Mouse (Mus musculus) C3H10T1/2 (cell line): ENCODE data around the gene Bad. TPM values are rescaled to one million over a fixed set of nuclear protein-coding genes. Genes with fewer than 3 reads are reported as not detected.

Source experiments
- polyA plus RNA-seq, 2 experiments: library from polyadenylated mRNA; unstranded; fragments of >200 nt; fragmentation: generic; extraction: Trizol; gene quantifications; one replicate each; pipeline ENCODE4 v1.2.1; 2012; ENCODE audit warnings: missing spikeins in 2 of 2

Bad gene
- 100 to 1,000 TPM; 155 to 180 TPM for polyA plus RNA-seq

DNA sequence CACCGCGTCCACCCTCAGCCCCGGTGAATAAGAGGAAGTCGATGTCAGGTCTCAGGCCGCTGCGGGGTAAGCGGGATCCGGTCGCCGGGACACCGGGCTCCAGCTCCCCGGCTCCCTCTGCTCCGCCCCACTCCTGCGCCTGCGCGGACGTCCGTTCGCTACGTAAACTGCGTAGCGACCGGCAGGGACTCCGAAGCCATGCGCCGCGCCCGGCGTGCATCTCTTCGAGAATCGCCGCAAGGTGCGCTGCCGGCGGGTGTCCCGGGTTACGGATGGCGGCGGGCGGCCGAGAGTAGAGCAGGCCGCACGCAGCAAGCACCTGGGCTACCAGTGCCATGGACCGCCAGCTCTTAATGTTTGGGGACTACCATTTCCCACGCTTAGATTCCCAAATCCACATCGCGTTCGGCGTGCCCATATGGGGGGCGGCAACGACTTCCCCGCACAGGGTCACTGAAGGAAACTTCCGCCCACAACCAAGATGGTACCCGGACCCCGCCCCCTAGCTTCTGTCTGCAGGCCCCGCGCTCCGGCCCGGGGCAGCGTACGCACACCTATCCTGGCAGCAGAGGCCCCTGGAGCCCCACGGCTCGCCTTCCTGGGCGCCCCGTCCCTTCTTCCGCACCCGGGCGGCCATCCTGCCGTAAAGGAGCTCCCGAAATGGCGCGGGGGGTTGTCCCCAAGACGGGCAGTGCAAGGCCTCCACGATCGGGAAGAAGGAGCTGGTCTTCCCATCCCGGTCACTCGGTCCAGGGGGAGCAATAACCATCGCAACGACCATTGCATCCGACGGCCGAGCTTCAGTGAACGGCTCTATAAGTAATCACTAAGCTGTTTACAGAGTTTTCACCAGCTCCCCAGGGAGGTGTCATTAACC is at the start of gene Bad:
Gene Bad (plus strand): TSS at position 490 of the 877 bp plus-strand sequence.

DNA sequence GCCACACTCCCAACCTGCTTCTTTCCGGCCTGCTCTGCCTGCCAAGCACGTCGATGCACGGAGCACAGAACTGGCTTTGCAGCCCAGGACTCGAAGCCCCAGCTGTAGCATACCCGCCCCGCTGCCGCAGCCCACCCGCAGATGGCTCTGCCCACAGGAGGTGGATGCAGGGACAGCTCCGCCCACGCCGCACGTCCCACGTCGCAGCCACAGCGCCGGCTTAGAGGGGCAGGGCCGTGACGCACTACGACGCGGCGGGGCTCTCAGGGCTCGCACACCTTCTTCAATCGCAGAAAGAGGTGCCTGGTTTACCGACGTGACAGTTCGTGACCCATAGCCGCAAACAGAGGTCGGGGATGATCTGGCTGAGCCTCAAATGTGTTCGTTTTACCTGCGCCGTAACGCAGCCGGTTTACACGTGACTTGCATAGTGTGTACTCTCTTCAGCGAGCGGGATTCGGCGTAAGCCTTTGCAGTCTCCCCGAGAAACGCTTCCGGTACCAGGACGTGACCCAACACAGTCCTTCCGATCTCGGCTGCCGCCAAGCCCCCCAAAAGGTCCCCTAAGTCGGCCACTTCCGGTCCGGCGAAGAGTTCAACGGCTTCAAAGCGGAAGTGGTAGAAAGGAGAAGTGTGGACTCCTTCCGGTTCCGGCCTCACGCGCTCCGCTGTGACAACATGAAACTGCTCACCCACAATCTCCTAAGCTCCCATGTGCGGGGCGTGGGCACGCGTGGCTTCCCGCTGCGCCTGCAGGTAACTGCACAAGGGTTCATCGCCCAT is 32.0 kb upstream of the Bad start, which contains the start of the genes Trmt112 and Prdx5:
Gene Trmt112 (plus strand): TSS at position 192 of the 783 bp plus-strand sequence.
Gene Prdx5 (minus strand): TSS at position 600 of the 783 bp plus-strand sequence.

DNA sequence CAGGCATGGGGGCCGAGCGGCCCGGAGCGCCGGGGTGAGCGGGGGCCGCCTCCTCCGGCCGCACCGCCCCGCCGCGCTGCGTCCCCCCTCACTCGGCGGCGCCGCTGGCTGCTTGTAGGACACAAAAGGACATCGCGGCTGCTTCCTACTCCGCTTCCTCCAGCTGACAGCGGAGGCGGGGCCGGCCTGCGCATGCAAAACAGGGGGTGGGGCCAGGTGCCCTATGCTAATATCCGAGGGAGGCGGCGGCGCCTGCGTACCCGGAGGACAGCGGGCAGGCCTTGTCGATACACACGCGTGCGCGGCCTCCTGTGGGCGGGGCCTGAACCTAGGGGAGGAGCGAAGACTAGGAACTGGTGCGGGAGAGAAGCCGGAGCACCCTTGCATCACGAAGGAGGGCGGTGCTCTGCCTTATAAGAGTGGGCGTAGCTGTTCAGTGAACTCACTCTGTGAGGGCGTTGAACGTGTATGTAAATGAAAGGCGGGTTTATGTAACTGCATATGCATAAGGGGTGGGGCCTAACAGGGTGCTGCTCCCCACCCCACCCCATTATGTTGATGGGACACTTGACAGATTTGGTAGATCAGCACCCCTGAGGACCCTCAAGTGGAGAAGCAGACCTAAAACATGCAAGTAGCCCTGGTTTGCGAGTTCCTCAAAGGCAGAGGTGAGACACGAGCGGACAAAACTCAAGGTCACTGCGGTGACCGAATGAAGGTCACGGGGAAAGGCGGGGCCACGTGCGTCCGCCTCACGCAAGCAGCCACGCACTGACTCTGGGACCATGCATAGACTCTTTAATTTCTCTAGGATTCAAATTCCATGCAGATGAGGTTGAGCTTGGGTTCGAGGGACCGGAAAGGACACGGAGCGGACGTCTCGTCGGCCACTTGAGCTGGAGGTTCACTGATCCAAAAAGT is 19.8 kb upstream of the Bad start, which contains the start of gene Esrra:
Gene Esrra (minus strand): TSS at position 167 of the 921 bp plus-strand sequence.

DNA sequence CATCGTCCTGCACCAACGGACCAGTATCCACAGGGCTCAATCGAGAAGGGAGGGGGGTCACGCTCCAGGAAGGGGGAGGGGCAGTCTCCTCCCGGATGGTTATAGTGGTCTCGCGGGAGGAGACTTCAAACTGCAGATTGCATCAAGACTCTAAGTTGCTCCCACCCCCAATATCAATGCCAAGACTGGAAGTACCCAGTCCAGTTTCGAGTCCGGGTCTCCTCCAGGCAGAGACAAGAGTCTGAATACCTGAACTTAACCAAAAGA is 16.4 kb upstream of the Bad start, which contains the start of gene Catsperz:
Gene Catsperz (minus strand): TSS at position 74 of the 267 bp plus-strand sequence.

DNA sequence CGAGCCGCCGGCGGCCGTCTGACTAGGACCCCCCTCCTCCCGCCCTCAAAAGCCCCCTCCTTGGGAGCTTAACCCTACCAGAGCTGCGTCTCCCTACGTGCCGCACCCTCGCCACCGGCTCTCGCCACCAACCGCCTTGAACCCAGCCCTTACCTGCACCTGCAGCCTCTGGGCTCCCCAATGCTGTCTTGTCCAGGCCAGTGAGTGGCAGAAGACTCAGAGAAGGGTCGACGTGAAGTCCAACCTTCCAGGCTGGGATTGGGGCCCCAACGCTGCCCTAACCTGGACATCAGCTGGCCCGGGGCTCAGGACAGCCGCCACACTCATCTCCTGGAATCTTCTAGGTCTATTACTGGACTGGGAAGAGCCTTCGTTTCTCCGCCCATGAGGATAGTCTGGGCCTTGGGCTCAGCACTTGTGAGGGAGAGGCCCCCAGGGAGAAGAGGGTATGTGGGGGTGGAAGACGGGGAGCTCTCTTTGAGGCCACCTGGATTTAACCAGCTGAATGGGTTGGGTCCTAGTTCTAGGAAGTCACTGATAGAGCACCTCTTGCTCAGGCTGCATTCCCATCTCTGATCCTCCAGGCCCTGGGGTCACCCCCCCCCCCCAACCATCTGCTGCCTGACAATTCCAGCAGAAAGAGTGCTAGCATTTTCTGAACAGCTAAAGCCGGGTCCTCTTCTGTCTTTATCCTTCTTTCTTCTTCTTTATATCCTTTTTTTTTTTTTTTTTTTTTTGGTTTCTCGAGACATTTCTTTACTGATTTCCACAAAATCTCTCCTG is 7.3 kb upstream of the Bad start, which contains the start of gene Kcnk4:
Gene Kcnk4 (minus strand): TSS at position 321 of the 783 bp plus-strand sequence.

DNA sequence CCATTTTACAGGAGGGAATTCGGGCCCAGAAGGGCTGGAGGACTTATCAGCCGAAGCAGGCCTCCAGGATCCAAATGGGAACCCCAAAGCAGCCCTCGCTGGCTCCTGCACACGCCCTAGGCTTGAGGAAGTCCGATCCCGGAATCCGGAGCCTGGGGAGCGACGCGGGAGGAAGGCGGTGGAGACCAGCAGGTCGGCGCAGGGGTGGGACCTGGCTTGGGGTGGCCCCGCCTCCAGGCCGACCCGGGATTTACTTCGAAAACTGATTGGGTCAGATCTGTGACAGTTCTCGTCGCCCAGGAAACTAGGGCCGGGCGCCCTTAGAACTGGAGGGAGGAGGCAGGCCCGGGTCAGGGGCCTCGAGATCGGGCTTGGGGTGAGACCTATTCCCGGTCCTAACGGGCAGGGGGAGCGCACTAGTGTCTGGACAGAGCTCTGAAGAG is 609 bp downstream of the Bad start, which contains the start of gene Gpr137:
Gene Gpr137 (minus strand): TSS at position 232 of the 443 bp plus-strand sequence.

DNA sequence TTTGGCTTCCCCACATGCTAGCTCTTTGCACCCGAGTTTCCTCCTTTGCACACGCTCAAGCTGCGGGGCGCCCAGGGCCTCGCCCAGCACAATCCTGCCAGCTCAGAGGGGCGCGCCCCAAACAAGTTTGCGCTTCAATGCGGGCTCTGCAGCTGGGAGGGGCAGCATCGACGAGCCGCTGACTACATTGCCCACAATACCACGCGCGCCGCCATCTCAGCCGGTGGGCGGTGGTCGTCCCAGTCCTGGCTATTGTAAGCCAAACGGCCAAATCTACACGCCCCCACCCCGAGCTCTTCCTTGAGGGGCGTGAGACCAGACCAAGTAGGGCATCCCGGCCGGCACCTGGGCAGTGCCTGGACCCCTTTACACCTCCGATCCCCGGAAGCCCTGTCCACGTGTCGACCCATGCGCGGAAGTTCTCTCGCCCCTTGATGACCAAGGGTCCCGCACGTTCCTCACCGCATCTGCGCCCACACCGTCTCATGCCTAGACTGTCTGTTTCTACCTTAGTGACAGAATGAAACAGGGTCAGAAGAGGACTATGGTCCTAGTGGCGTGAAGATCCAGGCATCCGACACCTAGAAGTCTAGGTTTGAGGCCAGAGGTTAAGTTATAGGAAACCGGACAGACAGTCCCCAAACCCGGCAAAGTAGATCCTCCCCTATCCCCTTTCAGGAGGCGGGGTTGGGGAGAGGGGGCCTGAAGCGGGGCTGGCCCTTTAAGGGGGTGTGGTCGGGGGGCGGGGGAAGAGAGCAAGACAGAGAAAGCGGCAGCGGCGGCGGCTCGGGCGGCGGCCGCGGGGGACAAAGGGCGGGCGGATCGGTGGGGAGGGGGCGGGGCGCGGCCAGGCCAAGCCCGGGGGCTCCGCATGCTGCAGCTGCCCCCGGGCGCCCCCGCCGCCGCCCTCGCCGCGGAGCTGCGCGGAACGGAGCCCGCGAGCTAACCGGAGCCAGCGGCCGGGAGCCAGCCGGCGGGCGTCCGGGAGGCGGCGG is 32.8 kb downstream of the Bad start, which contains the start of gene Ppp1r14b:
Gene Ppp1r14b (plus strand): TSS at position 758 of the 995 bp plus-strand sequence.

DNA sequence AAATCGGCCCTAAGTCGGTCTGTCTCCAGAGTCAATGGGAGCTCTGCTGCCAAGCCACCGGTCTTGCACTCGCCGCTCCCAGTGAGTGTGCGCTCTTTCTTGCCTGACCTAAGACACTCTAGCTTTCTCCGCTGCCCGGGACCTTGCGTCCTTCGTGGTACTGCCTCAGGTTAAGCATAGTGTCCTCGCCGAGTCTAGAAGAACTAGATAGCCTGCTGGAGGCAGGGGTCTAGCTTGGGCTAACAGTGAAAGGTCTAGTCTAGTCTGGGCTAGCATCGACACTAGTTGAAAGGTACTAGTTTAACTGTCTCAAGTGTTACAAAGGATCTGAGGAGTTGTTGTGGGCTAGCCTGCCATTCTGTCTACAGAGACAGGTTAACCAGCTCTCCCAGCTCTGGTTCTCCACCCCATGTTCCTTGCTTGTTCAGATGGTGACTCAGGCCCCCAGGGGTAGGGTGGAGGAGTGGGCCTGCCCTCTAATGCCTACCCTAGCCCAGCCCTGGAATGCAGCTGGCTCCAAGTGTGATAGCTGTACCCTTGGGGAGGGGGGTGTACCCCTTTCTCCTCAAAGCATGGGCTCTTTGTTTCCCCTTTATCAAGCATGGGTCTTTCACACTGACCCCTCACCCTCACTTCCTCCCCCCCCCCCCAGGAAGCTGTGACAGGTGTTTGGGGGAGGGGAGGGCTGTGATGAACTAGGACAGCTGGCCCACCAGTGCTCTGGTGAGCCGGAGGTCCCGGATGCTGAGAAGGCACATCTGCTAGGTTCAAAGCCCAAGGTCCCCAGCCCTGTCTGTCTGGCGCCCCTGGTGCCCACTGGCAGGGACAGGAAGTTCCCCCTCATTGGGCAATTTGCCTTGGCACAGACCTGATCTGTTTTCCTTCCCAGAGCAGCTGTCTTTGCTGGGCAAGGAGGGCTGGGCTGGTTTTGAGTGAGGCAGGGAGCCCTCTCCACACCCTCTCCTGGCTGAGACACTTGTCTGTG is 34.2 kb downstream of the Bad start, which contains the start of gene Plcb3:
Gene Plcb3 (minus strand): TSS at position 934 of the 985 bp plus-strand sequence.

DNA sequence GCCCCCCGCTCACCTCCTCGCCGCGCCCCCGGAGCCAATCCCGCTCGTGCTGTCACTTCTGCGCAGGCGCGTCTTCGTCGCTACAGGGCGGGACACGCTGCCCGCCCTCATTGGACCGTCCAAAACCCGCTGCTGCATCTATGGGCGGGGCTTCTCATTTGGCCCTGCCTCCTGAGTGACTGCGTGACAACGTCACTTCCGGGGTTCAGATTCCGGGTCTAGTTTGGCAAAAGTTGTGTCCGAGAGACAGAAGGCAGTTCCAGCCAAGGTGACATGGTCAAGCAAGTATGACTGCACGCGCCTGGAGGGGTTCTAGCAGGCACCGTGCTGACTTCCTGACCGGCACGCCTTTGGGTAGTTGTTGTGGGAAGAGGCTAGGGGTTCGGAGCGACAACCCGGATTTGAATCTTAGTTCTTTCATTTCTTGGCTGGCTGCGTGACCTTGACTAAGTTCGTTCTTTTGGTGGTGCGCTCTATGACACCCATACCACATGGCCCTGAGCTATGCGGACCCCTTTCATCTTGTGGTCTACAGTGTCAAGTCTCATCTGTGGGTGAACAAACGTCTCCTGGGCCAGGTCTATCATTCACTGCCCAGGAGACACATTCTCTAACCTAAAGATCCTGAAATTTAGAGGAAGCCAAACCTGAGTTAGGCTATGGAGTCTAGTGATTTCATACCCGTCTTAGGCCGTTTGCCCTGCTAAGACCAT is 38.9 kb downstream of the Bad start, which contains the start of gene Fkbp2:
Gene Fkbp2 (minus strand): TSS at position 121 of the 713 bp plus-strand sequence.

DNA sequence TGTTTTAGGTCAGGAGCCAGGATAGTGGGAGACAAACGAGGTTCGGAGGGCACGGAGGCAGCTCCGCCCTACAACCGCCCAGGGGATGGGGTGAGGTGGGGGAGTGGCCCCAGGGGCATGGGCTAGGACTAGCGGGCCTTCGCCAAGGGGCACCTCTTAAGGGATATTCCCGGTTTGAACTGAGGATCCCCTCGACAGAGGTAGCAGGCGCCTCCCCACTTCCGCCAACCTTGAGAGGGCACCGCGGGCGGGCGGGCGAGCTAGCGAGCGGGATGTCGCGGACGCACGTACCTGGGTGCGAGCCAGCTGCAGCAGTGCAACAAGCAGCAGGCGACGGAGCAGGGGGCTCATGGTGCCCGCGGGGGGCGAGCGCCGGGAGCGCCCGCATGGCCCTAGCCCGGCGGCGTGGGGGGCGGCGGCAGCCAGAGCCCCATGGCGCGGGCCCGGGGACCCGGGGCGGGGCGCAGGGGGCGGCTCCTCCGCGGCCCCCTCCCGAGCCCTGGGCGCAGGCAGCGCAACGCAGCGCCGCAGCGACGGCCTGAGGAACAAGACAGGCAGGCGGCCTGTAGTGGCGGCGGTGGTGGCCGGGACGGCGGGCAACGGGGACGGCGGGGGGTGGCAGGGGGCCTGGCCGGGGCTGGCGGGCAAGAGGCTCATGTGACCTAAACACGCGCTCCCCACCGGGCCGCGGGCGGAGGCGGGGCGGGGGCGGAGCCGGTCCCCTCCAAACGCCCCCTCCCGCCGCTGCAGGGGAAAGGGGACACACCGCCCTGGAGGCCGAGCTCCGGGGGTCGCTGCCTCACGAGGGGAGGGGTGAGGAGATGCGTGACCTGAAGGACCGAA is 45.6 kb downstream of the Bad start, which contains the start of gene Vegfb:
Gene Vegfb (minus strand): TSS at position 591 of the 843 bp plus-strand sequence.

DNA sequence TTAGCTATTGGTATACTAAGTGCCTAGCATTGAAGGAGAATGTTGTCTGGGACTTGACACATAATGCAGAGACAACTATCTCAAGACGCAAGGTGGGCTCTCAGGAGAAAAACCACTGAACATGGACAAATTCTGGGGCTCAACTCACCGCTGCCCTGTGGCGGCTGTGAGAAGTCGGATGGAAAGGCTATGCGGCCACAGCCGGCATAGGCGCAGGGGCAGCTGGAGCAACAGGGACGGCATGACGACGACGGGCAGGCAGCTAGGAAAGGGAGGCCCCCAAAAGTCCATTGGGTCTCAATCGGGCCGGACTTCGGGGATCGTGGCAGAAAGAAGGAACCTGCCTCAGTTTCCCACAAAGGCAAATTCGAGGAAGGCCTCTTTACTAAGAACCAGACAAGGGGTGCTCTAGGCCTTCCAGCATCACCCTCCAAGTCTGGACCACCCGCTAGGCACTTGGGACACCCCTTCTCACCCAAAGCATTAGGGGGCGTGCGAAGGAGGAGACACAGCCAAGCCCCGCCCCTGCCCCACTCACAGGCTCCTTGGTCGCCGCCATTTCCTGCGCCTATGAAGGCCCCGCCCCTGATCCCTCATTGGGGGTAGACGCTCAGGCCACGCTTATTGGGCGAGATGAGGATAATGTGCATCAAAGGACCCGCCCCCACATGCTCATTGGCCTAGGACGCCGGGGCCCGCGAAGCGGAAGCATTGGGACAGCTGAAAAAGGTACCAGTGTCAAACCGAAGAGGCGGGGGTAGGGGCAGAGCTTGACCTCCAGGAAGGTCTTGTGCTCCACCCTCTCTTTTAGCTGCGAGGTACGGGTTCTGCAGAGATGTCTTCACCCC is 50.6 kb downstream of the Bad start, which contains the start of gene Dnajc4:
Gene Dnajc4 (minus strand): TSS at position 562 of the 848 bp plus-strand sequence.

DNA sequence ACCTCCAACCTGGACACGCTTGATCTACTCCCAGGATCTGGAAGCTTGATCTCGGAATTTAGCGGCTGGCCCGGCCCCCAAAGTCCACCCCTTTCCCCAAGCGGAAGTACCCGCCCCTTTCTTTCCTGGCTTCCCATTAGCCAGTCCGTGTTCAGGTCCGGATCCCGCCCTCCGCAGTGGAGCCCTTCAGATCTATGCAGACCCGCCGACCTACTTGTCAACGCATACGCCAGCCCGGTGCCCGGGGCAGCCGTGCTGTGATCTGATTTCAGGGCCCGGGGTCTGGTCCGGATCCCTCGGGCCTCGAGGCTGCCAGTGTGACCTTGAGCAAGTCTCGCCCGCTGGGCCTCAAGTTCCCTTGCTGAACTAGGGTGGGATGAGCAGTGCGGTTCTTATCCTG is 54.3 kb downstream of the Bad start, which contains the start of the genes Nudt22 and Trpt1:
Gene Nudt22 (minus strand): TSS at position 112 of the 400 bp plus-strand sequence.
Gene Trpt1 (plus strand): TSS at position 126 of the 400 bp plus-strand sequence.

